Mouse (Mus musculus) granulocyte monocyte progenitor cell, adult 5-6 weeks (primary cell): ENCODE measurements around the gene Btla. TPM values are rescaled to one million over a fixed set of nuclear protein-coding genes. Genes with fewer than 3 reads are reported as not detected.
A peak's percentile ranks its signal among the peaks of the same experiment; 100 is the strongest.

Experiments used
- ATAC-seq: replicated peaks from 2 replicates; pipeline ENCODE4 v1.8.0; 2016; ENCODE audit warnings: mild to moderate bottlenecking, moderate TSS enrichment, inconsistent platforms; ENCODE audit not compliant: poor library complexity, severe bottlenecking
- total RNA-seq, 2 experiments: library from RNA; stranded (forward) in 1 of 2; stranded (reverse) in 1 of 2; fragments of 200-712, 200-1000 nt in 1 of 2; fragments of >200 nt in 1 of 2; fragmentation: Nextera tagmentation in 1 of 2; gene quantifications; 2 replicates each; pipeline ENCODE4 v1.2.3; 2014 to 2017

Gene Btla
- total RNA-seq, 2 experiments from 2014 or later, result 5.6 to 12.1 TPM

GRCm38 (mm10) chr16:45256895-45257294 is 32.8 kb downstream of the Btla start:
- no peak for ATAC-seq

- ATAC-seq, result peak; percentile 89
These were observed 33.5 kb downstream of the Btla start for GRCm38 (mm10) chr16:45257567-45257966.

DNA sequence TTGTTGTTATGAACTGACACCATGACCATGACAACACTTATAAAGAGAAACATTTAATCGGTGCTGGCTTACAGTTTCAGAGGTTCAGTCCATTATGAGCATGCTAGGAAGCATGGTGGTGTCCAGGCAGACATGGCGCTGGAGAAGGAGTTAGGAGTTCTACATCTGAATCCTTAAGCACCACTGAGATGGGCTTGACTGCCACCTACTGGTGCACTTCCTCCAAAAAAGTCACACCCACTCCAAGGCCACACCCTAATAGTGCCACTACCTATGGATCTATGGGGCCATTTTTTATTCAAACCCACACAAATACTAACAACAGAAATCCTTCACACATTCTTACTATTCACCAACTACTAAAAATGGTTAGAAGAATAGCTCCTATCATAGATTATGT is 35.5 kb downstream of the Btla start:
- ATAC-seq, result peak; percentile 84

DNA sequence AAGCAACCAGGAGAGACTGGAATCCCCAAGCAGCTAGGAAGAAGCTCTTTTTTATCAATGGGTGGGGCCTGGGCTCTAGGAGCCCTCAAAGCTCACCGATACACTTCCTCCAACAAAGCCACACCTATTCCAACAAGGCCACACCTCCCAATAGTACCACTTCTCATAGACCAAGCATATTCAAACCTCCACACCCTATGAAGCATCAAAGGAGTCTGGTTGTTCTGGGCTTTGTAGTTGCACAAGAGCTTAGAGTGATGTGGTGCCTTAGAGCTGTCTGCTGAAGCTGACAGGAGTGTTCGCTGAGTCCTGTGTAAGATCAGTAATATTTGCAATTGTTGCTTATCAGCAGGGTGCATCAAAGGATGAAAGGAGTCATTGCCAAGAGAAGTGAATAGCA is 37.2 kb downstream of the Btla start:
- ATAC-seq, result 0 out of 2 replicates have a peak, but pooled peaks have one; percentile 20

- no peak for ATAC-seq
These were observed 37.9 kb downstream of the Btla start for GRCm38 (mm10) chr16:45262051-45262450.

- ATAC-seq, result no peak
These were observed 45.8 kb downstream of the Btla start for GRCm38 (mm10) chr16:45269886-45270285.

- 0 out of 2 replicates have a peak, but pooled peaks have one; percentile 22 for ATAC-seq
These were observed 59.0 kb downstream of the Btla start for GRCm38 (mm10) chr16:45283093-45283492.

DNA sequence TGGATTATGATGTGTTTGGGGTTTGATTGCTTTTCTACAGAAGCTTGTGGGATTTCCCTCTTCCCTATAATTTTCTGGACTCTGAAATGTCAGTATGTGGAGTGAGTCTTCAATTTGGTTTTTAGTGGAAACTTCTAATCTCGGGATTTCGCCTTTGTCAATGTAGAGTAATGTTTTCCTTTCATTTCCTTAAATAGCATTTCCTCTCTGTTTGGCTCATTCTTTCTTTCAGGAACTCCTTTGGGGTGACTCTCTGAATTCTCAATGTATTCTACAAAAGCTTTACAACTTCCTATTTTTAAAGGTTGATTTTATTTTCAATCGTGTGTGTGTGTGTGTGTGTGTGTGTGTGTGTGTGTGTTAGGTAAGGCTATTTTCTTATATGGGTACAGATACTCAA is 73.7 kb downstream of the Btla start:
- ATAC-seq, result no peak

Other genes with a start within 250 kb of the Btla start
- 0.43 TPM in 1 of 2 replicates, not detected in the other for gene Ccdc80, start 130.9 kb upstream of the Btla start, total RNA-seq (2014; fragmentation: Nextera tagmentation)
- gene Ccdc80, start 130.9 kb upstream of the Btla start, total RNA-seq (2017), result 0.41 TPM in 1 of 2 replicates, not detected in the other
- 8.7 and 15.9 TPM in 2 replicates for gene Slc35a5, start 65.6 kb upstream of the Btla start, total RNA-seq (2014; fragmentation: Nextera tagmentation)
- gene Slc35a5, start 65.6 kb upstream of the Btla start, total RNA-seq (2017), result 10.9 and 20.1 TPM in 2 replicates
- gene Atg3, start 65.5 kb upstream of the Btla start, total RNA-seq (2014; fragmentation: Nextera tagmentation), result 52.2 and 60.2 TPM in 2 replicates
- gene Atg3, start 65.5 kb upstream of the Btla start, total RNA-seq (2017), result 57.3 and 66.7 TPM in 2 replicates
- not detected in 2 replicates for gene Cd200, start 184.7 kb downstream of the Btla start, total RNA-seq (2014; fragmentation: Nextera tagmentation)
- not detected in 2 replicates for gene Cd200, start 184.7 kb downstream of the Btla start, total RNA-seq (2017)